Mouse (Mus musculus): ENCODE data around the gene Vmp1.

Vmp1 gene

DNA sequence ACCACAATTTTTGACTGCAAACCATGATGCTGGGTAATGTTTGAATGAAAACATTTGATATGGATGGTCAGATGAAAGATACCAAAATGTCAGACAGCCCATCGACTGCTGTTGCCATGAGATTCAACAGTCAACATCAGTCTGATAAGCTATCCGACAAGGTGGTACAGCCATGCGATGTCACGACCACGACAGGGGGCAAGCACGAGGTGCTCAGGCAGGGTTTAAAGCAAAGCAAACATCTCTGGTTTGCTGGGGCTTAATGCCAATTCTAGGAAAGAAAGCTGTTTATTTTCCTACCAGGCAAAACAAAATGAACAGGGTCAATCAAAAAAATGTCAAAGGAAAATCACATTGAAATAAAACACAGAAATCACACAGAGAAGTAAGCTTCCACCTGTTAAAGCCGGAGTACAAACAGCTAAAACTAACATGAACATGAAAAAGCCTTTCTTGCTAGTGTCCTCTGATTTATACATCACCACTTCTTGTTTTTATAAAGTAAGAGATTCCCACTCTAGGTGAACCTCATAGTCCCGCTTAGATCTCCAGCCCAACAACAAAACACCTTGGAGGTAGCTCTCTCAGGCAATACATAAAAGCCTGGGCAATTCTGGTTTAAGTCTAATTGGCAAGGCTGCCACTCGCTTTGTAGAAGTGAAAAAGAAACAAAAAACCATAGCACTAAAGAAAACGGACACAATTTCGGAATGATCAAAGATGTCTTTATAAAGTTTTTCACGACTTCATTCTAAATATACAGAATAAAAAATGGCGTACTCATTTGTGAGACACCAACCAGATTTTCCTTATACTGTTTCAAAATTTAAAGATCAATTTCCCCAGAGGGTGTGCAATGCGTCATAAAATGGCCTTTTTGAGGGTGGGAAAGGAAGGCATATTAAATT is 99.4 kb downstream of the Vmp1 start:
- no peak for DNase-seq (ENCODE audit: low spot score)

DNA sequence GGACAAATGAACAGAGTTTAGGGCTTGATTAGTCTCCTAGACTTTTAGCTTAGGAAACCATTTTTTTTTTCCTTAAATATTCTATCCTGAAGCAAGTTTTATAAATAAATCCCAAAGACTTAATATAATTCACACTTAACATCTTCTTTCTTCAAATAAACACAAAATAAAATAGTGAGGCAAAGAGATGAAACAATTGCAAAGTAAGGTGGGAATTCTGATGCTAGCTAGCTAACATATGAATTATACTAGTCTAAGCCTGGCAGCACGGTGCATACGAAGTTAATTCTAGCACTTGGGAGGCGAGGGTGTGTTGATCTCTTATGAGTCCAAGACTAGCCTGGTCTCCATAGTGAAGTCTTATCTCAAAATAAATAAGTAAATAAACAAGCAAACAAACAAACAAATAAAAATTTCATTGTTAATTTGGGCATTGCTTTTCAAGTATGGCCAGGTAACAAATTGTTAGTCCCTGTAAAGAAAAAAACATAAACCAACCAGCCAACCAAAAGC is 100.3 kb downstream of the Vmp1 start:
- no peak for DNase-seq (ENCODE audit: low spot score)

DNA sequence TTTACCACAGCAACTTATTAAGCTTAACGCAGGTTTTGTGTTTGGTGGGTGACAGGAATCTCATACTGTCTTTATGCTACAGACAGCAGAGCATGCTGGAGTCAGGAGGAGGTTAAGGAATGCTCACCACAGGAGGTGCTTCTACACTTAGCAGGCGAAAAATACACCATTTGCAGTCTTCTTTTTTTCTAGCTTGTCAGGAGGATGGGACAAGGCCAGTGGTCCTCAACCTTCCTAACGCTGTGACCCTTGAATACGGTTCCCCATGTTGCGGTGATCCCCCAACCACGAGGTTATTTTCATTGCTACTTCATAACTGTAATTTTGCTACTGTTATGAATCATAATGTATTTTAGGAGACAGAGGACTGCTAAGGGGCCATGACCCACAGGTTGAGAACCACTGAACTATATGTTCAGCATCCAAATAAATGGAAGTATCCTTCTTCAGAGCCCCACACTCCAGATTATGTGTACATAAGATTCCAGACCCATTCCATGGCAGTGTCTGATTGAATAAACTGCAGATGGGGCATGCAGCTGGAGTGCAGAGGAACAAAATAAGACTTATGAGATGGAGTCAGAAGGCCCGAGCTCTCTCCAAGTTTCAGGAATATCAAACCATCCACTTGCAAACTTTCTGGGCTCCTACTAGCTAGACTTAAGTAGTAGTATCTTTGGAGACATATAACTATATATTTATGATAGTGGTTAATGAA is 100.9 kb downstream of the Vmp1 start:
- no peak for DNase-seq (ENCODE audit: low spot score)

DNA sequence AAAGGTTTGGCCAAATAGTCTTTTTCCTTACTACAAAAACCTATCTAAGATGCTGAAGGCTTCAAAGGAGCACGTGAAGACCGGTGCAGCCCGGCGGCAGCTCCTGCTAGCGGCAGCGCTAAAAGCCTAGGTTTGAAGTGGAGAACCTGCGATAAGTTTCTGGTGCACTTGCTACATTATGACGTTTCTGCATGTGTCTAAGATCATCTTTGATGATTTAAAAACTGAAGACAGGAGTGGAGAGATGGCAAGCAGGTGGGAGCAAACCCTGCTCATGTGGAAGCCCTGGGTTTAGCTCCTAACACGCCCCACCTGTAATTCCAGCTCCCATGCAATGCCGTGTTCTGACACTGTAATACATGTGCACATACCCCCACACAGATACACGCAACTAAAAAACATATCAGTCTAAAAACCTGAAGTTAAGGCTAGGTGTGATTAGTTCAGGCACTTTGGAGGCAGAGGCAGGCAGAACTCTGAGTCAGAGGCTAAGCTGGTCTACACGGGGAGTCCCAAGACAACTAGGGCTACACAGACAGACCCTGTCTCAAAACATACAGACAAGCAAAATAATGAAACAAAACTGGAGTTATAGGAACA is 101.6 kb downstream of the Vmp1 start:
- DNase-seq (ENCODE audit: low spot score) = no peak

DNA sequence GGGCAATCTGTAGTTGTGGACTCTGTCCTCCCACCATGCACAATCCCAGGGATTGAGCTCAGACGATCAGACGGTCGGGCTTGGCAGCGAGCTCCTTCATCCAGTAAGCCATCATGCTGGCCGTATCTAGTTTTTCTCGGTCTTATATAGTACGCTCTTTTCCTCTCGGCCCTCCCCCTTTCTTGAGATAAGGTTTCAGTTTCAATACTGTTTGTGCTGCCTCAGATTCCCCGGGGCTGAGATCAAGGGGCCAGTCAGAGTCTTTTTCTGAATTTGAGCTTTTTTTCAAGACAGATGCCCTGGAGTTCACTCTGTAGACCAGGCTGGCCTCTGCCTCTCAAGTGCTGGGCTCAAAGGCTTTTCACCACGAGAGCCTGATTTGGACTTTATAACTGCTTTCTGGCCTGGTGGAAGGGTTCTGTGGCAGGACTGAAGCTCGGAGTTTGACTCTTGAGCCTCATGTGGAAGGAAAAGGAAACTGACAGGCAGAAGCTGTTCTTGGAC is 102.3 kb downstream of the Vmp1 start:
- no peak for DNase-seq (ENCODE audit: low spot score)

DNA sequence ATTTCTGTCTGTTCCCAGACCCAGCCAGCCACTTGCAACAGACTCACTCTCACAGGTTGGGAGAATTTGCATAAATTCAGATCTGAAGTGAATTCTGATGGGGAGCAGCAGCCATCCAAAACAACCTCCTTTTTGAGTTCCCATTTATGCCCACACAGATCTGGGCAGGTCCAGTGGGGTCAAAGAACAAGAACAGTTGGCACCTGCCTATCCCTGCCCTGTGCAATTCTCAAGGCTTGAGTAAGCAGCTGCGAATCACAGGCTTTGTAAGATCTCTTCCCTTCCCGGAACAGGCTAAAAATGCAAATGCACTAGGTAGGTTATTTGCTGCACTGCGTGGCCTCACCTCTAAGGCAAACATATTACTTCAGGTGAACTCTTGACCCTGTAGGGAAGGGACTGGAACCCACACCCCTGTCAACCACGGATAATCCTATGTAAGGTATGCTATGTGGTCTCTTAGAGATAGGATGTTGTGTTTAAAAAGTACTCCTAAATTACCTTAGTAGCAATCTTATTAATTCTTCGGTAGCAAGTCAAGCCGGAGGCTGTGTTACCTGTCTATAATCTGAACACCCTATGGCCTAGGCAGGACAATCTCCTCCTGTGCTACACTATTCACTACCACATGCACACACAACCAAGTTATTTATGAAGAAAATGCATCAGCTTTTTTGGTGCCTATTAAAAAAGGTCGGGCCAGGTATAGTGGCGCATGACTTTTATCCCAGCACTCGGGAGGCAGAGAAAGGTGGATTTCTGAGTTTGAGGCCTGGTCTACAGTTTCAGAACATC is 103.1 kb downstream of the Vmp1 start:
- no peak for DNase-seq (ENCODE audit: low spot score)

DNA sequence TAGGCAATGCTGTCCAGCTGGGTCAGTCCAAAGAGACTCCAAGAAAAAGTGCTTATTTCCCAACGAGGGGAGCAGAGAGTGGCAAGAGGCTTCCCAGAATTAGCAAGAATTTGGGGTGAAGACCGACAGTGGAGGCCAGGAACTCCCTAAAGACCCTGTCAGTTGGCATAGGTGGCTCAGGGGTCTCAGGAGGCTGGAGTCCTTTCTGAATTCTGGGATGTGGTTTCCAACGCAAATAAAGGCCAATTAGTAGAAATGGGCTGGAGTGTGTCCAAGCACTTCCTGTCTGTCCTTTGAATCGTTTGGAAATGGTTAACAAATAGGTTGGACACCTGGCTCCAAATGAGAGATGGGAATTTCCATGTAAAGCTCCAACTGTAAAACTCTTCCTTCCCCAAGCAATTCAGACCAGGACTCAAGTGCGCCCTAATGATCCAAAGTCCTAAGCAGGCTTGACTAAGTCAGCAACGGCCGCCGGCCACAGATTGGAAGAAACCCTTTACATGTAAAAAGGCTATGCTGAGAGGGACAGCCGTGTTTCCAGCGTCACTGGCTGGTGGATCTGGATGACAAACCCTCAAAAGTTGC is 103.8 kb downstream of the Vmp1 start:
- DNase-seq (ENCODE audit: low spot score) = no peak

DNA sequence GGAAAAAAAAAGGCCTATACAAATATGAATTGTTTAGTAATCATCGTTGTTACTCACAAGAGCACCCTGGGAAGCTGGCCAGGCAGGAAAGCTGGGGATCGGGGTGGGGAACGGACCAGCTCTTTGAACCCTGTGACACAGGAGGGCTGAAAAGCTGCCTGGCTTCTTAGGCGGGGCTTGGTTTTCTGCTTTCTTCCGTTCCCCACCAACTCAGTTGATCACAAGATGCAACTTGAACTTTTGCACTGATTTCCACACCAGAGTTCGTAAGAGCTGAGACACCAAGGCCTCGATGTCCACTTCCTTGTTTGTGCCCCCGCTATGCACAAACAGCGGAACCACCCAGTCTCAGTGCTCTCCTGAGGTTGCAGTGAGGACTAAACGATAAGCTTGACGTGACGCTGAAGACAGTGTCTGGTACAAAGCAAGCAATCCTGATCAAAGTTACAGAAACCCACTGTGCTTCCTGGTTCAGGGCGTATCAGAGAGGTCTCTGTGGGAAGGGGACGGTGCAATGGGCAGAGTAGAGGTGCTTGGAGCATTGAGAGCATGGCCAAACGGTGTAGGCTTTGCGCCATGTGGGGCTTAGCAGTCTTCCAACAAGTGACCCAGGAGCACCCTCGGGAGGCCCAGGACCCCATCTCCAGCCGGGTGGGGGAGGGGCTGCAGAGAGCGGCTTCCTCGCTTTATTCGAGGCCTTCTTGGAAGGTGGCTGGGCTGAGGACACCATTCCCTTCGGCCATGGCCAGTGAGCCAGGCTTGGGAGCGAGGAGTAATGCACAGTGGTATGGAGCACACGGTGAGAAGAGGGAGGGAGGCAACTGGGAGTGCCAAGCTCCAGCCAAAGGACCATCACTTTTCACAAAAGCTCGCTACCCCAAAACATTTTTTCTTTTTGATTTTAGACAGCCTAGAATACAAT is 104.6 kb downstream of the Vmp1 start:
- peak; percentile 52 for DNase-seq (ENCODE audit: low spot score)

DNA sequence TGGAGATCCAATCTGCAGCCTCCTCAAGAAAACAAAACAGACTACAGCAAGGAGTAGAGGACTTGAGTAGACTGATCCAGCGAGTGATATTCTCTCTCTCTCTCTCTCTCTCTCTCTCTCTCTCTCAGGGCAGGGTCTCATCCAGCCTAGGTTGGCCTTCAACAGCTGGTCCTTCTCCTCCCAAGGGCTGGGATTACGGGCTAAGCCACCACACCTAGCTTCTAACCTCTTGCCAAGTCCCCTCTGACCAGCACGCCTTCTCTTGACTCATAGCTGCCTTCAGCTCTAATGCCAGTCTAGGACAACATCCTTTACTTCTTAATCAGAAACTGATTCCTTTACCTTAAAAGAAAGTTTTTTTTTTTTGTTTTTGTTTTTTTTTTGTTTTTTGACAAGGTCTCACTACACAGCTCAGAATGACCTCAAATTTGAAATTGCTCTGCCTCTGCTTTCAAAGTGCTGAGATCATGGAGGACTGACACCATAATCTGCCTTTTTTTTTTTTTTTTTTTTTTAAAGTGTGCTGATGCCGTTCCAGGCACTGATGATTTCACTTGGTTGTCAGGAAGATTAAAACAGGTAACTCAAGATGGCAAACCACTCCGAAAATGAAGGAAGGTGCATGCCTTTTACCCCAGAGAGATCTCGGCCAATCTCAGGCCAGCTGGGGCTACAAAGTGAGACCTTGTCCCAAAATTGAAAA is 105.4 kb downstream of the Vmp1 start:
- no peak for DNase-seq (ENCODE audit: low spot score)

DNA sequence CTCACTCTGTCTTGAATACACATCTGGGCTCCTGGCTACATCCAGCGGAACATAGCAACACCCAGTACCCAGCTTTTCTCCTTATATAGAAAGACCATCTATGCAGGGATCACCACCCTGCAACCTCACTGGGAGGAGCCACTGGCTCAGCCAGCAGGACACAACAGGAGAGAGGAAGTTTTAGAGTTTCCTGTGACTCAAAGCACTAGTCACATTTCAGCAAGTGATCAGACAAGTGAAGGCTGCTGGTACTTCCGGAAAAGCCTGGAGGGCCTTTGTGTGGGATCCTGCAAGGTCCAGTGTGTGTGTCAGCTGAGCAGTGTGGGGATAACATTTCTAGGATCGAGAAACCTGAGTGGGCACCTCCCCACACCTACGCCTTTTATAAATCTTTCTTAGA is 106.4 kb downstream of the Vmp1 start:
- no peak for DNase-seq (ENCODE audit: low spot score)

DNA sequence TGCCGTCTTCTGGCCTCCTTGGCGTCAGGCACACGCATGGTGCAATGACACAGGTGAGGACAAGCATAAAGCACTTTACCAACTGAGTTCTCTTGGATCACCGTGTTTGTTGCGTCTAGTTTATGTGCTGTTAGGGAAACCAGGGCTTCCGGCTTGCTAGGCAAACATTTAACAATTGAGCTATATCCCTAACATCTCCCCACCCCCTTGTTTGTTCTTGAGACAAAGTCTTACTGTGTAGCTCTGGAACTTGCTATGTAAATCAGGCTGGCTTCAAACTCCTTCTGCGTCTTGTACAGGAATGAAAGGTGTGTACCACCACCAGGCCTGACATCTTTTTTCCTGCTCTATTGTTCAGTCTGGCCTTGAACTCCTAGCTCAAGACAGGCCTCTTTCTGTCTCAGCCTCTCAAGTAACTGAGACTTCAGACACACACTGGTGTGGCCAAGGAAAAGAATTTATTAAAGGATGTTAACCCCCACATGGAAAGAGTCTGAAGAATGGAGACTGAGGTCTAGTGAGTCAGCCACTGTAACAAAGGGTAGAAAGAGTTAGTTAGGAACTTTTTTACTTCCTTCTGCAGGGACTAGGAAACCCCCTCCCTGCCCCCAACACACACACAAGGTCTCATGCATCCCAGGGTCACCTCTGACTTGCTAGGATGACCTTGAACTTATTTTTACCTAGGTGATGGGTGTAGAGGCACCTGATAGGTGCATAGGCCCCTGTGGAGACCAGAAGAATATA is 107.8 kb downstream of the Vmp1 start:
- no peak for DNase-seq (ENCODE audit: low spot score)

DNA sequence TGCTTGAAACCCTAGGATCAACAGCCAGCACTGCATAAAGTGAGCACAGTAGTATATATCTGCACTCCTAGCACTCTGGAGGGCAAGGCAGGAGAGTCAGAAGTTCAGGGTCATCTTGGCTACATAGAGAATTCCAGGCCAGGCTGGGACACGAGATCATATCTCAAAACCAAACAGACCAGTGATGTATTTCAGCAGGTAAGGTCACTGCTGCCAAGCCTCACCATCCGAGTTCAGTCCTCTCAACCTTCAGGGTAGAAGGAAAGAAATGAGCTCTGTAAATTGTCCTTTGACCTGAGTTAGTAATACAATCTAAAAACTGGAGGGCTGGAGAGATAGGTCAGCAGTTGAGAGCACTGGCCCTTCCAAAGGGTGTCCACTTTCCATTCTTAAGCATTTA is 109.2 kb downstream of the Vmp1 start:
- DNase-seq (ENCODE audit: low spot score) = no peak

DNA sequence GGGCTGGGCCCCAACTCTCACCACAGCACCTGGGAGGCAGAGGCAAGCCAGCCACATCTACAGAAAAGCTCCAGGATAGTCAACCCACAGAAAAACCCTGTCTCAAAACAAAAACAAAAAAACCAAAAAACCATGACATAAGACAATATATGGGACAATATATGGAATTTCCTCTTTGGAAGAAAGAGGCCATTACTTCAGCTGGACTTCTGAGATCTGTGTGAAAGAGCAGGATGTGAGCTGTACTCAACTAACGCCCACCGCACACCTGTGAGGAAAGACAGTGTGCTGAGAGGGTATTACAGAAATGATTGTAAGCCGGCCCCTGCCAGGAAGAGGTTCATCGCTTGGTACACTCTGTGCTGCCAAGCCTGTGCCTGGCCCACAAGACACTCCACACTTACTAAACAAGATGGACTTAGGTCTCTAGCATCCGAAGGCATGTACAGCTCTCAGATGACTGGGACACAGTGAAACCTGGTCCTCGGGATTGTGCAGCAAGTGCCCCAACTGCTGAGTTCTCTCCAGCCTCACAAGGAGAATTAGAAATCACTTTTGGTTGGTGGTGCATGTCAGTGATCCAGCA is 109.9 kb downstream of the Vmp1 start:
- no peak for DNase-seq (ENCODE audit: low spot score)

DNA sequence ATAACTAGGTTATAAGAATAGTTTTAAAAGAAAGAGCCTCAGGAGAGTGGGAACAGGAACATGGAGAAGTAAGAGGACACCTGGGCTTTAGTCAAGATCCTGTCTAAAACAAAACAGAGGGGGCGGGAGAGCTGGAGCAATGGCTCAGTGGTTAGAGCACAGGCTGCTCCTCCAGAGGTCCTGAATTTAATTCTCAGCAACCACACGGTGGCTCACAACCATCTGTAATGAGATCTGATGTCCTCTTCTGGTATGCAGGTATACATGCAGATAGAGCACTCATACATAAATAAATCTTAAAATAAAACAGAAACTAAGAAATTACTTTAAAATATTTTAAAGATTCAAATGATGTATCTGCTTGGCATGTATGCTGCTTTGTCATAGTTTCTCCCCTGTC is 111.0 kb downstream of the Vmp1 start:
- DNase-seq (ENCODE audit: low spot score) = no peak

DNA sequence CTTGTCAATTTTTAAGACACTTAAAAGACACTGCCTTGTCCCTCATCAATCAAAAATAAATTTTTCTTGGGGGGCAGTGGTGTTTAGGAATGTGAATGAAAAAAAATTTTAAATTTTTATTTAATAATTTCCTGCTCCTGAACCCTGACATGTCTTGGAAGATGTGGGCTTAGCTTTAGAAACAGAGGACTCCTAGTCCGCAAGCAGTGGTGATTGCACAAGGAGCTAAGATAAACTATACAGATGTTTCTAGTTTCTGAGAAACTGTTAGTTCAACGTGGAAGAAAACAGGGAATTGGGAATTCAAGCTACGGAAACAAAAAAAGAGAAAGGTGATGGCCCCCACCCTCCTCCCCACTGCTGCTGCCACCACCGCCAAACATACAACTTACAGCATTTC is 111.8 kb downstream of the Vmp1 start:
- DNase-seq (ENCODE audit: low spot score) = no peak

DNA sequence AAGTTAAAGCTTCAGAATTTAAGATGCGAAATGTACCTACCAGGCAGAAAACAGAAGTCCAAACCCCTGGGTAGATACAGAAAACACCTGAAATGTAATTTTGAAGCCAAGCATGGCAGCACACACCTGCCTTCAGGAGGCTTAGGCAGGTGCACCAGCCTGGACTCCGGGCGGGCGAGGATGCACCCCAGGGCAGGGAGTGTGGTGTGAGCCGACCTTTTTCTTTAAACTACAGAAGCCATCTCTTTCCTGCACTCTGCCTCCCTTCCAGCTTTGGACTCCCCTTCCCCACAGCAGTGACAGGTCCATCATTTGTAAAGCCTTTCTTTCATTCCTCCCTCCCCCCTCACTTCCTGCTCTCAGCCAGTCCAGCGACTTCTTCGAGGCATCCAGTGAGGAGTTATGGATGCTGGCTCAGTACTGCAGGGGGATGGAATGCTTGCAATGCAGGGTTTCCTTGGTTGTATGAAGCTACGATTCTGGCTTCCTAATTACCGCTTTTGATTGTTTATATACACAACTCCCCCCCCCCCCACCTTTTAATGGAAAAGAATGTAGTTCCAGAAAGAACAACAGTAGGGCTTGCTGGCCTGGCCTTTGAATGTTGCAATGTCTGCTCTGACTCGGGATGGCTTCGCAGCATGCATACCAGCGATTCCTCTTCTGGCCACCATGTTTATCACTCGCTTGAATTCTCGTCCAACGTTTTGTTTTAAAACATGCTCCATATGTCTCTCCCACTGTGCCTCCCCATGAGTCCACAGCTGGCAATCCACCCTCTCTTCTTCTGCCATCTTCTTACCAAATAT is 112.4 kb downstream of the Vmp1 start:
- DNase-seq (ENCODE audit: low spot score) = no peak

DNA sequence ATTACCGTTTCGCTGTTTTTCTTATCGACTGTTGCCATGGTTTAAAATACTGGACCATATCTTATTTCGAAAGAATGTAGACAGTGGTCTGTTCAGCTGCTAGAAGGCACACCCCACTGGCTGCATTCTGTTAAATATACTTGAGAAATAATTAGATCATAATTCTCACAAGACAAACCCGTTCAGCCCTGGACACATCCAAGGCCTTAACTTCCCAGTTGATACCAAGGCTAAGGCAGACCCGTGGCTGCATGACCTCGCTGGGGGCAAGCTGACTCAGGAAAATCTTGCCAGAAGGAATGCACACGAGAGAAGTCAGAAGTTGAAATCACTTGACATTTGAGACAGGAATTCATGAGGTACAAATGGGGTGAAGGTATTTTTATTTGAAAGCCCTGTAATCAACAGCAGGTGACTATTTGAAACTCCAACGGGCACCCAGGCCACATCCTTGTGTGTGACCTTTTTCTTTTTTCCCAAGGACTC is 113.3 kb downstream of the Vmp1 start:
- no peak for DNase-seq (ENCODE audit: low spot score)

DNA sequence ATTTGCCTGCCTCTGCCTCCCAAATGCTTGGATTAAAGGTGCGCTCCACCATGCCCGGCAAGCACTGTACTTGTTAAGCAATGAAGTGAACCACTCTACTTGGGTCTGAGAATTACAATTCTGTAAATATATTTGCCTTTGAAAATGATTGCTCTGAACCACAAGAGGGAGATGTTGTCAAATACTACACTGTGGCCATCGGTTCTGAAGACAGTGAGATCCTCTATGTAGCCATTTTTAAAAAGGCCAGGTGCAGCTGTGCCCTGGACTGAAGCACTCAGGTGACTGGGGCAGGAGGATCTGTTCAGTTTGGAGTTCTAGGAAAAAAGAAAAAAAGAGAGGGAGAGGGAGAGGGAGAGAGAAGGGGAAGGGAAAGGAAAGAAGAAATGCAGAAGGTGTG is 115.2 kb downstream of the Vmp1 start:
- DNase-seq (ENCODE audit: low spot score) = no peak
